Mouse (Mus musculus) gastrocnemius, adult 18-20 months (tissue): ENCODE results near the gene Cpe. TPM values are rescaled to one million over a fixed set of nuclear protein-coding genes. Genes with fewer than 3 reads are reported as not detected.
A peak's percentile ranks its signal among the peaks of the same experiment; 100 is the strongest.
"Not testable (repeated sequence)": the region's sequence is repeated elsewhere in the genome, so short reads cannot be mapped to it uniquely, and the experiment has no call there.

Source experiments
- DNase-seq: peaks from one replicate; pipeline ENCODE4 v3.0.0; 2021; ENCODE audit warnings: low spot score
- total RNA-seq, 2 experiments: library from RNA; stranded (reverse); gene quantifications; 2 replicates each; pipeline ENCODE4 v1.2.3; 2021

Cpe gene
- total RNA-seq, 2 experiments from 2014 or later: 215 to 272 TPM

GRCm38 (mm10) chr8:64676381-64676780 is 16.5 kb downstream of the Cpe start:
- DNase-seq: no peak

- DNase-seq: no peak
Measured at GRCm38 (mm10) chr8:64674951-64675585, 17.8 kb downstream of the Cpe start.

GRCm38 (mm10) chr8:64672920-64673319 is 19.9 kb downstream of the Cpe start:
- no peak for DNase-seq

- DNase-seq: no peak
Measured at GRCm38 (mm10) chr8:64671937-64672336, 20.9 kb downstream of the Cpe start.

- not testable (repeated sequence) for DNase-seq
Measured at GRCm38 (mm10) chr8:64666305-64666704, 26.5 kb downstream of the Cpe start.

GRCm38 (mm10) chr8:64665563-64665962 is 27.3 kb downstream of the Cpe start:
- peak; percentile 51 for DNase-seq

- DNase-seq: no peak
Measured at GRCm38 (mm10) chr8:64664811-64665210, 28.0 kb downstream of the Cpe start.

- DNase-seq: no peak
Measured at GRCm38 (mm10) chr8:64664350-64664749, 28.5 kb downstream of the Cpe start.

GRCm38 (mm10) chr8:64659097-64659496 is 33.8 kb downstream of the Cpe start:
- DNase-seq: no peak

GRCm38 (mm10) chr8:64657980-64658401 is 34.9 kb downstream of the Cpe start:
- DNase-seq: no peak

GRCm38 (mm10) chr8:64657517-64657916 is 35.3 kb downstream of the Cpe start:
- no peak for DNase-seq

GRCm38 (mm10) chr8:64655887-64656286 is 37.0 kb downstream of the Cpe start:
- no peak for DNase-seq

GRCm38 (mm10) chr8:64655087-64655486 is 37.8 kb downstream of the Cpe start:
- DNase-seq: no peak

GRCm38 (mm10) chr8:64652285-64652684 is 40.6 kb downstream of the Cpe start:
- DNase-seq: no peak

- DNase-seq: no peak
Measured at GRCm38 (mm10) chr8:64648063-64648462, 44.8 kb downstream of the Cpe start.

GRCm38 (mm10) chr8:64647148-64647547 is 45.7 kb downstream of the Cpe start:
- no peak for DNase-seq

- peak; percentile 51 for DNase-seq
Measured at GRCm38 (mm10) chr8:64646421-64646820, 46.4 kb downstream of the Cpe start.

- no peak for DNase-seq
Measured at GRCm38 (mm10) chr8:64644108-64645005, 48.5 kb downstream of the Cpe start.

- no peak for DNase-seq
Measured at GRCm38 (mm10) chr8:64643382-64643781, 49.5 kb downstream of the Cpe start.

GRCm38 (mm10) chr8:64642799-64643198 is 50.1 kb downstream of the Cpe start:
- DNase-seq: no peak

- DNase-seq: no peak
Measured at GRCm38 (mm10) chr8:64640599-64640998, 52.3 kb downstream of the Cpe start.

- DNase-seq: no peak
Measured at GRCm38 (mm10) chr8:64639676-64640075, 53.2 kb downstream of the Cpe start.

- no peak for DNase-seq
Measured at GRCm38 (mm10) chr8:64634901-64635300, 58.0 kb downstream of the Cpe start.
